Mouse (Mus musculus): ENCODE data around the gene Rasgef1a. TPM values are rescaled to one million over a fixed set of nuclear protein-coding genes. Genes with fewer than 3 reads are reported as not detected.

The Rasgef1a gene
- polyA plus RNA-seq, 1 experiment from 2014 or later, result 0.12 TPM

DNA sequence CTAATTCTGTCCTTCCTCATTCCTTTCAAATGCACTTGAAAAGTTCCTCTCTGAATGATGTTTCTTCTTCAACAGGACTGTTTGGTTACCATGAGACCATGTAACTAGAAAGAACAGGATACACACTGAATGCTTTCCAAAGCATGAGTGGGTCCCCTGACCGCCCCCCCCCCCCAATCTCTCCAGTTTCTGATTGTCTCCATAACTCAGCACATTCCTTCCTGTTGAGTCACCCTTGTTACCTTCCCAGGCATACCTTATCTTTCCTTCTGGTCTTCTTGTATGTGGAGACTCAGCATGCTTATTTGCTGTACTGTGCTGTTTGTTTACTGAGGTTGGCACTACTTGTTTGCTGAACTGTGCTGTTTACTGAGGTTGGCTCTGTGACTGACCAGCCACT is 20.2 kb downstream of the Rasgef1a start:
- Histone ChIP-seq H3K36me3 (no peaks in the 10 kb centered on the region), H3K4me2 (replicated peaks) (no peak overlapping the region), H3K4me3 (no peak overlapping the region), H3K27ac (no peak overlapping the region), H3K27me3 (no peaks in the 10 kb centered on the region), H3K9ac (no peak overlapping the region), H3K9me3 (no peaks in the 10 kb centered on the region), H3K4me1 (no peaks in the 10 kb centered on the region)
- WGBS, result 50% methylated on average over 1 of the region's 1 CpGs
- no peak for ATAC-seq (ENCODE audit: insufficient number of reproducible peaks, insufficient read depth, low FRiP score, low TSS enrichment)

- Histone ChIP-seq H3K27ac (no peak overlapping the region), H3K4me2 (replicated peaks) (no peak overlapping the region), H3K9ac (no peak overlapping the region), H3K36me3 (no peaks in the 10 kb centered on the region), H3K4me1 (no peaks in the 10 kb centered on the region), H3K27me3 (no peaks in the 10 kb centered on the region), H3K9me3 (no peaks in the 10 kb centered on the region), H3K4me3 (no peak overlapping the region)
- no peak for ATAC-seq (ENCODE audit: insufficient number of reproducible peaks, insufficient read depth, low FRiP score, low TSS enrichment)
- 77% methylated on average over 6 of the region's 6 CpGs for WGBS
These were observed 24.4 kb downstream of the Rasgef1a start for GRCm38 (mm10) chr6:118035639-118036038.

DNA sequence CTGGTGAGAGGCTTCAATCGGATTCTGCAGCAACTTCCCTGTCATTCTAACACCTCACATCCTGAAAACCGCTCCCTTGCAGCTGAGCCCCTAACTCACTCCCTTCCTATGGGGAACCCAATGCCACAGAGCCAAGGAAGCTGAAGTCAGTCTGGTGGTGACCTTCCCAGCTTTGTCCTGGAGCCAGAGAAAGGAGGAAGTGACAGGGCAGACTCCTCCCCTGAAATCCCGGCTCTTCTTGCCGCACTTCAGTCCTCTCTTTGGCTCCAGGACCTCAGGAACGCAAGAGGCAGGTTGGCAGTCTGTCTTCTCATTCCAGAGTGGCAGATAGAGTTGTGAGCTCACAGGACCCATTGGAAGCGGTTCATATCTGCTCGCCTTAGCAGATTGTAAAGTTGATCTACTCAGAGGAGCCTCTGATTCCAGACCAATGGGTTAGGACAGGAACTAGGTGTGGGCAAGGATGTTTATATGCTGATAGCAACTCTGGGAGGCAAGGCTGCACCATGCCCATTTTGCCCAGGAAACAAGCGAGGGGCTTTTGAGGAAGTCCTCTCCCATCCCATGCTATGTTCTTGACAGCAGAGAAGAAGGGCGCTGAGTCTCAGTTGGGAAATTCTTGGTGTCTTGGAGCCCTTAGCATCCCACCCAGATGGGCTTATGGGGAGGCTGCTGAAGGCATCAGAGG is 25.0 kb downstream of the Rasgef1a start:
- Histone ChIP-seq H3K9ac (no peak overlapping the region), H3K4me1 (no peaks in the 10 kb centered on the region), H3K9me3 (no peaks in the 10 kb centered on the region), H3K36me3 (no peaks in the 10 kb centered on the region), H3K4me3 (no peak overlapping the region), H3K27me3 (no peaks in the 10 kb centered on the region), H3K4me2 (replicated peaks) (no peak overlapping the region), H3K27ac (no peak overlapping the region)
- 75% methylated on average over 9 of the region's 9 CpGs for WGBS
- ATAC-seq (ENCODE audit: insufficient number of reproducible peaks, insufficient read depth, low FRiP score, low TSS enrichment), result no peak

DNA sequence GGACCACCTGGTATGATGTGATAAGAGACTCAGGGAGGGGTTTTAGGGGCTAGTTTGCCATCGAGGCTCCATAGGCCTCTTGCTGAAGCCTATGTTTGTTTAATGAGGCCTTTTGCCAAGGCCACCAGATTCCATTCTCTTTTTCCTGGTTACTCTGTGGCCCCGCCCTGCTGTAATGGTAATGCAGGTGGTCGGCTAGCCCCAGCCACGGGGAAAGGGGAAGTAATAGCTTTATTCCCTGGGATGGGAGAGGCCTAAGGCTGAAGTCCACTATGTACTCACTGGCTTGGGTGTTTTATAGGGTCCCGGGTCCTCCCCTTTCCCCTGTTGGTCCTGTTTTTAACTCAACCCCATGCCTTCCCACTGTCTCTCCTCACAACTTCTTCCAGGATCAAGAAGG is 25.6 kb downstream of the Rasgef1a start:
- Histone ChIP-seq H3K9ac (no peak overlapping the region), H3K36me3 (no peaks in the 10 kb centered on the region), H3K4me3 (no peak overlapping the region), H3K27ac (no peak overlapping the region), H3K9me3 (no peaks in the 10 kb centered on the region), H3K4me2 (replicated peaks) (no peak overlapping the region), H3K27me3 (no peaks in the 10 kb centered on the region), H3K4me1 (no peaks in the 10 kb centered on the region)
- 78% methylated on average over 5 of the region's 5 CpGs for WGBS
- no peak for ATAC-seq (ENCODE audit: insufficient number of reproducible peaks, insufficient read depth, low FRiP score, low TSS enrichment)

DNA sequence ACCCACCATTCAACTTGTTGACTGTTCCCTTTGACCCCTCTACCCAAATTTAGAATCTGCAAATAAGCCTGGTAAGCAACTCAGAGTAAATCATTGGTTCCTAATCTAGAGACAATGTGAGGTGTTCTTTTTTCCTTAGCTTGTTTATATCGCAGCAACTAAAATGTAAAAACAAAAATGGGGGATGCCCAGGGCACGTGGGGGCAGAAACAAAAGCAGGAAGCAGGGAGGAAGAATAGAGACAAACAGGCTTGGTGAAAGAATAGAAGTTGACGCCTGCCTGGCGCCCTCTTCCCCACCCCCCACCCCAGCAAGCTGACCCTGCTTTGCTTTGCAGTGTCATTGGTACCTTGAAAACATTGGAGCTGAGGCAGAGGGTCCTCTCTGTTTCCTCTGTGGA is 33.9 kb downstream of the Rasgef1a start:
- no peak overlapping the region for H3K4me2 ChIP-seq (replicated peaks)
- no peak overlapping the region for H3K9ac ChIP-seq
- H3K4me3 ChIP-seq, result no peak overlapping the region
- WGBS, result 48% methylated on average over 4 of the region's 4 CpGs
- H3K36me3 ChIP-seq, result no peaks in the 10 kb centered on the region
- H3K4me1 ChIP-seq, result no peaks in the 10 kb centered on the region
- no peak for ATAC-seq (ENCODE audit: insufficient number of reproducible peaks, insufficient read depth, low FRiP score, low TSS enrichment)
- no peaks in the 10 kb centered on the region for H3K9me3 ChIP-seq
- no peak overlapping the region for H3K27ac ChIP-seq
- no peaks in the 10 kb centered on the region for H3K27me3 ChIP-seq

DNA sequence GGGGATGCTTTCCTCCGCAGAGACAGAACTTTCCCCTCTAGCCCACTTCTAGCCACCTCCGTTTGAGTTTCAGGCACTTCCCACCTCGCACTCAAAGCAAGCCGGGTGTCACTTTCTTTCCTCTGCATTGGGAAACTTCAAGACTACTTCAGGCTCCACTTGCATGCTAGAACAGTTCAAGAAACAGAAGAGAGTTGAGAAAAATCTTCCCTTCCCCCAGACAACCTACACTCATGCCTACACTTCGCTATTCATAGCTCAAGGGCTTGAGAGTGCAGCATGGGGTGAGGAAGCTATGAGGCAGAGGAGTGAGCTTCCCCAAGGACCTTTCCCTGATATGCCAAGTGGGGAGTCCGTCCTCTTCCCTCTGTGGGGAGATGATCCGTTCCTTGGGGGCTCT is 34.7 kb downstream of the Rasgef1a start:
- Histone ChIP-seq H3K36me3 (no peaks in the 10 kb centered on the region), H3K9ac (no peak overlapping the region), H3K4me2 (replicated peaks) (no peak overlapping the region), H3K4me3 (no peak overlapping the region), H3K27me3 (no peaks in the 10 kb centered on the region), H3K9me3 (no peaks in the 10 kb centered on the region), H3K27ac (no peak overlapping the region), H3K4me1 (no peaks in the 10 kb centered on the region)
- ATAC-seq (ENCODE audit: insufficient number of reproducible peaks, insufficient read depth, low FRiP score, low TSS enrichment), result no peak
- 55% methylated on average over 7 of the region's 7 CpGs for WGBS

- no peak overlapping the region for H3K9ac ChIP-seq
- WGBS, result 87% methylated on average over 3 of the region's 3 CpGs
- no peaks in the 10 kb centered on the region for H3K27me3 ChIP-seq
These were observed 35.3 kb downstream of the Rasgef1a start for GRCm38 (mm10) chr6:118046511-118046910.

GRCm38 (mm10) chr6:118046924-118047323 is 35.7 kb downstream of the Rasgef1a start:
- H3K36me3 ChIP-seq, result no peaks in the 10 kb centered on the region
- H3K4me1 ChIP-seq, result no peaks in the 10 kb centered on the region
- no peak for ATAC-seq (ENCODE audit: insufficient number of reproducible peaks, insufficient read depth, low FRiP score, low TSS enrichment)
- no peaks in the 10 kb centered on the region for H3K9me3 ChIP-seq
- H3K4me2 ChIP-seq (replicated peaks), result no peak overlapping the region
- H3K4me3 ChIP-seq, result no peak overlapping the region
- no peak overlapping the region for H3K27ac ChIP-seq
- no peaks in the 10 kb centered on the region for H3K27me3 ChIP-seq
- no peak overlapping the region for H3K9ac ChIP-seq

More at GRCm38 (mm10) chr6:118046511-118046910, 35.3 kb downstream of the Rasgef1a start:
- H3K4me3 ChIP-seq, result no peak overlapping the region
- no peak for ATAC-seq (ENCODE audit: insufficient number of reproducible peaks, insufficient read depth, low FRiP score, low TSS enrichment)
- no peaks in the 10 kb centered on the region for H3K9me3 ChIP-seq
- no peaks in the 10 kb centered on the region for H3K36me3 ChIP-seq
- H3K27ac ChIP-seq, result no peak overlapping the region
- H3K4me2 ChIP-seq (replicated peaks), result no peak overlapping the region
- no peaks in the 10 kb centered on the region for H3K4me1 ChIP-seq

DNA sequence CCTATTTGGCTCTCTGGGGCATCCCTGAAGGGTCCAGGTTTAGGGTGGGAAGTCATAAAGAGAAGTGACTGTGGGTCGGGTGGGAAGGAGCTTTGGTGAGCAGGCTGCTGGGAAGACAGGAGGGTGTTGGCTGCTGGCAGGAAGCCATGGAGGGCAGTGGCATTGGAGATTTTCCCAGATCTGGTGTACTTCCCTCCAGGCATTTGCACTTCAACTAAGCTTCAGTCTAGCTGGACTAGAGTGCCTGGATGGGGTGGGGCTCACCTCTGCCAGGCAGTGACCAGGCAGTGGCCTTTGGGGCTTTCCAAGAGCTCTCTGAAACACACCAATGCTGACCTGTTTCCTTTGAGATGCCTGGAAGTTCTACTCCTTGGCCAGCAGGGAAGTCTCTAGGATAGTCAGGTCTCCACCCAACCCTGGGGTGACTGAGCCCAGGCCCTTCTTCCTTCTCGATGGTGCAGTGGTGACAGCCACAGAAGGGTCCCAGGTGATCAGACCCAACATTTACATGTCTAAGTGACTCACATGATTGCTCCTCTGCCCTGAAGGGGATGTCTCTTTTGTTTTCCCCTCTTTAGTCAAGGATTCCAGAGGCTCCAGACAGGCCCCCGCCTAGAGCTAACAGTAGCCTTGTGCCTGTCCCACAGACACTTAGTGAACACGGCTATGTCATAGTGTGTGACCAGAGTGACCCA is 36.7 kb downstream of the Rasgef1a start:
- Histone ChIP-seq H3K4me1 (no peaks in the 10 kb centered on the region), H3K27ac (no peak overlapping the region), H3K27me3 (no peaks in the 10 kb centered on the region), H3K4me3 (no peak overlapping the region), H3K9me3 (no peaks in the 10 kb centered on the region), H3K9ac (no peak overlapping the region), H3K36me3 (no peaks in the 10 kb centered on the region), H3K4me2 (replicated peaks) (no peak overlapping the region)
- WGBS, result 82% methylated on average over 4 of the region's 4 CpGs
- ATAC-seq (ENCODE audit: insufficient number of reproducible peaks, insufficient read depth, low FRiP score, low TSS enrichment), result no peak

DNA sequence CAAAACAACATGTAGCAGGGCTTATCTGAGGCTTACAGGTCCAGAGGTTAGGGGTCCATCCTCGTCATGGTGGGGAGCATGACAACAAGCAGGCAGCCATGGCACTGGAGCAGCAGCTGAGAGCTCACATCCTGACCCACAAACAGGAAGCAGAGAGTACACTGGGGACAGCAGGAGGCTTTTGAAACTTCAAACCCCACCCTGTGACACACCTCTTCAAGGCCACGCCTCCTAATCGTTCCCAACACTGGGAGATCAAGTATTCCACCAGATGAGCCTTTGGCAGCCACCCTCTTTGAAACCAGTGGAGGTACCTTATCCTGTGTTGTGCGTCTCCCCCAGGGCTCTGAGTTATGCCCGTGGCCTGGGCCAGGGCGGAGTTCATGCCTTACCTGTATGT is 38.5 kb downstream of the Rasgef1a start:
- Histone ChIP-seq H3K4me3 (no peak overlapping the region), H3K36me3 (no peaks in the 10 kb centered on the region), H3K9ac (no peak overlapping the region), H3K9me3 (no peaks in the 10 kb centered on the region), H3K27me3 (no peaks in the 10 kb centered on the region), H3K4me1 (no peaks in the 10 kb centered on the region), H3K27ac (no peak overlapping the region), H3K4me2 (replicated peaks) (no peak overlapping the region)
- WGBS, result 82% methylated on average over 6 of the region's 6 CpGs
- no peak for ATAC-seq (ENCODE audit: insufficient number of reproducible peaks, insufficient read depth, low FRiP score, low TSS enrichment)

DNA sequence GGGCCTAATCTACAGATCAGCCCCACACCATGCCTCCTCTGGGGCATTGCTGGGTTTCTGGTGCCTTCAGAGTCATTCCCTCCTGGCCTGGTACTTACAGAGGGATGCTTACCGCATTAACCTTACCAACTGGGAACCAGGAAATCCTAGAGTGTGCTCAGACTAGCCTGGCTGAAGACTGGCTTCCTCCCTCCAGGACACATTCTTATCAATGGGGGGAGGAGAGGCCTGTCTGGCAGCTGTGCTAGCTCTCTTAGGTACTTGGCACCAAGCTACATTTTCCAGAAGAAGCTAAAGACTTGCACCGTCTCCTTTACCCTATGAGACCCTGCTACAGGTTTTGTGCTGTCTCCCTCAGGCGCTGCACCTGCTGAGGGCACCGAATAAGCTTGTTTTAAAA is 40.2 kb downstream of the Rasgef1a start:
- no peaks in the 10 kb centered on the region for H3K9me3 ChIP-seq
- no peak overlapping the region for H3K9ac ChIP-seq
- no peak overlapping the region for H3K4me2 ChIP-seq (replicated peaks)
- no peak for ATAC-seq (ENCODE audit: insufficient number of reproducible peaks, insufficient read depth, low FRiP score, low TSS enrichment)
- no peaks in the 10 kb centered on the region for H3K36me3 ChIP-seq
- no peak overlapping the region for H3K4me3 ChIP-seq
- 75% methylated on average over 4 of the region's 4 CpGs for WGBS
- no peak overlapping the region for H3K27ac ChIP-seq
- H3K4me1 ChIP-seq, result no peaks in the 10 kb centered on the region
- H3K27me3 ChIP-seq, result no peaks in the 10 kb centered on the region

- no peak overlapping the region for H3K4me2 ChIP-seq (replicated peaks)
- no peak overlapping the region for H3K4me3 ChIP-seq
- H3K27me3 ChIP-seq, result no peaks in the 10 kb centered on the region
- no peak overlapping the region for H3K9ac ChIP-seq
- ATAC-seq (ENCODE audit: insufficient number of reproducible peaks, insufficient read depth, low FRiP score, low TSS enrichment), result no peak
- H3K27ac ChIP-seq, result no peak overlapping the region
- no peaks in the 10 kb centered on the region for H3K36me3 ChIP-seq
- H3K4me1 ChIP-seq, result no peaks in the 10 kb centered on the region
- 90% methylated on average over 10 of the region's 10 CpGs for WGBS
- no peaks in the 10 kb centered on the region for H3K9me3 ChIP-seq
These were observed 44.0 kb downstream of the Rasgef1a start for GRCm38 (mm10) chr6:118055209-118055608.

Data from embryonic facial prominence, embryonic 12.5 days (tissue).